Mouse (Mus musculus) G1E (cell line): ENCODE measurements around the gene Nkiras1. TPM values are rescaled to one million over a fixed set of nuclear protein-coding genes. Genes with fewer than 3 reads are reported as not detected.

Experiments
- ATAC-seq: 2 replicates; pipeline ENCODE4 v1.8.0; 2016; ENCODE audit warnings: mild to moderate bottlenecking; ENCODE audit not compliant: insufficient number of reproducible peaks, poor library complexity, low FRiP score, severe bottlenecking; ENCODE audit errors: extremely low read depth
- DNase-seq: peaks from one replicate; pipeline ENCODE4 v3.0.0; 2012; ENCODE audit warnings: low spot score
- H3K27me3 ChIP-seq: 2 replicates; pipeline ENCODE4 v1.6.1; 2012; ENCODE audit warnings: mild to moderate bottlenecking, low read length, inconsistent platforms; ENCODE audit not compliant: insufficient read depth
- H3K36me3 ChIP-seq: replicated peaks from 2 replicates; pipeline ENCODE3; 2012; ENCODE audit warnings: mild to moderate bottlenecking, inconsistent platforms
- H3K4me1 ChIP-seq: 2 replicates; pipeline ENCODE4 v1.6.1; 2012; ENCODE audit warnings: low read depth, low read length, inconsistent platforms, mixed read lengths; ENCODE audit not compliant: insufficient read depth
- H3K4me3 ChIP-seq: 2 replicates; pipeline ENCODE4 v1.5.1; 2012; ENCODE audit warnings: low read depth, mild to moderate bottlenecking, inconsistent platforms, low read length, moderate library complexity, mixed read lengths
- H3K9me3 ChIP-seq: replicated peaks from 2 replicates; pipeline ENCODE4 v1.6.1; 2012; ENCODE audit warnings: inconsistent platforms
- CTCF ChIP-seq: IDR thresholded peaks from 2 replicates; pipeline ENCODE4 v1.5.1; 2012; ENCODE audit warnings: low read depth, low read length, inconsistent platforms, mixed read lengths
- GATA1 ChIP-seq: IDR thresholded peaks from 2 replicates; pipeline ENCODE4 v1.6.1; 2012; ENCODE audit warnings: borderline replicate concordance, low read length, inconsistent platforms, mixed read lengths
- GATA2 ChIP-seq: IDR thresholded peaks from 2 replicates; pipeline ENCODE4 v1.6.1; 2012; ENCODE audit warnings: low read depth, low read length, inconsistent platforms, borderline replicate concordance
- POLR2AphosphoS5 ChIP-seq: IDR thresholded peaks from 2 replicates; pipeline ENCODE4 v1.6.1; 2012; ENCODE audit warnings: low read depth, low read length, inconsistent platforms; ENCODE audit not compliant: insufficient replicate concordance
- TAL1 ChIP-seq: conservative IDR thresholded peaks from 2 replicates; pipeline ENCODE4 v1.6.1; 2012; ENCODE audit warnings: low read depth, low read length, inconsistent platforms, mixed read lengths
- polyA plus RNA-seq: library from polyadenylated mRNA; stranded (reverse); fragments of >175 nt; gene quantifications from 2 replicates; pipeline ENCODE4 v1.2.3, GENCODE M21; 2012
- total RNA-seq, 2 experiments: library from RNA; stranded (forward) in 1 of 2; stranded (reverse) in 1 of 2; fragments of 200-1000 nt in 1 of 2; fragments of >200 nt in 1 of 2; fragmentation: Nextera tagmentation in 1 of 2; gene quantifications; 2 replicates each; pipeline ENCODE4 v1.2.3; 2014 to 2017

The Nkiras1 gene
- total and polyA plus RNA-seq, 3 experiments = 0.94 to 7.3 (median 5.7) TPM

GRCm38 (mm10) chr14:18292578-18292977 lies 21.6 kb downstream of the Nkiras1 start:
- ATAC-seq (no peak), DNase-seq (no peak)
- no peaks in the 10 kb centered on the region for H3K9me3 ChIP-seq
- H3K4me1 ChIP-seq = peaks cover 2% of the 10 kb centered on the region; the same call in 1 of the 2 replicates
- H3K36me3 ChIP-seq = peaks cover 34% of the 10 kb centered on the region
- no peak for TF ChIP-seq POLR2AphosphoS5
- TF ChIP-seq TAL1 = no peak
- no peak for TF ChIP-seq GATA1
- TF ChIP-seq CTCF = no peak
- no peak for TF ChIP-seq GATA2
- H3K27me3 ChIP-seq = no peaks in the 10 kb centered on the region
- H3K4me3 ChIP-seq = no peak overlapping the region

DNA sequence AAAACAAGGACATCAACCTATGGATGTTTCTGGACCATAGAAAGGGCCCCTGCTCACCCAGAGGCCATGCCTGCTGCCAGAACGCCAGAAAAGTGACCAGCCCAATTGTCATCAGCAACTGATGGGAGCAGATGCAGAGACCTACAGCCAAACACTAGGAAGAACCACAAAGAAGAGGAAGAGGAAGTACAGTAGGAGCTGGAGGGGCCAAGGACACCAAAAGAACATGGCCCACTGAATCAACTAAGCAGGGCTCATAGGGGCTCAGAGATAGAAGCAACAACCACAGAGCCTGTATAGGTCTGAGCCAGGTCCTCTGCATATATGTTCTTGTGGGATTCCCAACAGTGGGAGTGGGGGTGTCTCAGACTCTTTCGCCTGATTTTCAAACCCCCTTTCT lies 26.5 kb downstream of the Nkiras1 start:
- TF ChIP-seq POLR2AphosphoS5 = no peak
- TF ChIP-seq TAL1 = no peak
- TF ChIP-seq GATA1 = no peak
- no peak for TF ChIP-seq GATA2
- TF ChIP-seq CTCF = no peak
- no peak for ATAC-seq
- no peak for DNase-seq
- Histone ChIP-seq H3K4me3 (no peak overlapping the region), H3K36me3 (peaks cover 40% of the 10 kb centered on the region), H3K4me1 (peaks cover 22% of the 10 kb centered on the region), H3K9me3 (no peaks in the 10 kb centered on the region), H3K27me3 (no peaks in the 10 kb centered on the region)

- Histone ChIP-seq H3K36me3 (peaks cover 45% of the 10 kb centered on the region), H3K27me3 (no peaks in the 10 kb centered on the region), H3K4me3 (no peak overlapping the region), H3K9me3 (no peaks in the 10 kb centered on the region), H3K4me1 (peaks cover 25% of the 10 kb centered on the region)
- TF ChIP-seq GATA2 (no peak), GATA1 (no peak), TAL1 (no peak), POLR2AphosphoS5 (no peak), CTCF (no peak)
- ATAC-seq (no peak), DNase-seq (no peak)
Measured at GRCm38 (mm10) chr14:18298874-18299273, 27.9 kb downstream of the Nkiras1 start.

GRCm38 (mm10) chr14:18300676-18301075 lies 29.7 kb downstream of the Nkiras1 start:
- DNase-seq (no peak), ATAC-seq (no peak)
- H3K4me1 ChIP-seq = peaks cover 25% of the 10 kb centered on the region
- TF ChIP-seq CTCF = no peak
- H3K4me3 ChIP-seq = no peak overlapping the region
- H3K9me3 ChIP-seq = no peaks in the 10 kb centered on the region
- H3K27me3 ChIP-seq = no peaks in the 10 kb centered on the region
- peaks cover 48% of the 10 kb centered on the region for H3K36me3 ChIP-seq

- H3K9me3 ChIP-seq = no peaks in the 10 kb centered on the region
- peaks cover 57% of the 10 kb centered on the region for H3K36me3 ChIP-seq
- H3K27me3 ChIP-seq = no peaks in the 10 kb centered on the region
- TF ChIP-seq TAL1 (no peak), POLR2AphosphoS5 (no peak), CTCF (no peak), GATA1 (no peak), GATA2 (no peak)
- DNase-seq = no peak
- H3K4me1 ChIP-seq = peaks cover 25% of the 10 kb centered on the region
- ATAC-seq = no peak
- H3K4me3 ChIP-seq = no peak overlapping the region
Measured at GRCm38 (mm10) chr14:18301591-18301990, 30.7 kb downstream of the Nkiras1 start.

DNA sequence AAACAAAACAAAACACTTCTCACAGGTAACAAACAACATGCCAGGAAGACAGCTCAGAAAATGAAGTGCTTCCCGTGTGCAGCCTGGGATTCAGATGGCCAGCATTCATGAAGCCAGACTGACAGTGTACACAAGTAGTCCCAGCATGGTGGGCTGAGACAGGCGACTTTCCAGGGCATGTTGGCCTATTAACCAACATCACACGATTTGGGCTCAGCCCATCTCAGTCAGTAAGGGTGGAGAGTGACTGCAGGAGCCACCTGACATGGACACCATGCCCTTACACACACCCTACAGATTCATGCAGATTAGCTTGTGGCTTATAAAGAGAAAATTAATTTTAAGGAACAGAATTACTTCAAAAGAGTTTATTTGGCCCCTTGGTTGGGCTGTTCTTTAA lies 31.8 kb downstream of the Nkiras1 start:
- peaks cover 21% of the 10 kb centered on the region for H3K4me1 ChIP-seq

DNA sequence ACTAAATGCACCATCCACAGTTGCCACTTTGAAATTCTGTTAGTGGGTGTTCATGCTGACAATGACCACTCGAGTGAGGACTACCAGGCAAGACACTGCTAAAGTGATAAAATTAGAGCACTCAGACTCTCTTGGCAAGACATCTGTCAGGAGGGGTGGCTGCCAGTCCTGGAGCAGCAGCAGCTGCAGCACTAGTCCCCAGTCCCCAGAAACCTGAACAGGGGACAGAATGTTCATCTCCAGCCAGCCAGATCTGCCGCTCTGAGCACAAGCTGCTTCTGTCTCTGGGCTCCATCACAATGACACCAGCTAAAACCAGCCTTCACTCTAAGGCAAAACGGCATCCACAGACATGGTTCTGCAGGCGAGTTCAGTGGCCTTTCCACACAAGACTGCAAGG lies 32.3 kb downstream of the Nkiras1 start:
- Histone ChIP-seq H3K4me3 (no peak overlapping the region), H3K9me3 (no peaks in the 10 kb centered on the region), H3K4me1 (peaks cover 21% of the 10 kb centered on the region), H3K36me3 (peaks cover 53% of the 10 kb centered on the region), H3K27me3 (no peaks in the 10 kb centered on the region)
- DNase-seq (no peak), ATAC-seq (no peak)
- TF ChIP-seq GATA2 = no peak
- TF ChIP-seq GATA1 = no peak
- no peak for TF ChIP-seq CTCF
- TF ChIP-seq POLR2AphosphoS5 = no peak
- TF ChIP-seq TAL1 = no peak

More for the DNA sequence above, 31.8 kb downstream of the Nkiras1 start:
- Histone ChIP-seq H3K4me3 (no peak overlapping the region), H3K27me3 (no peaks in the 10 kb centered on the region), H3K36me3 (peaks cover 53% of the 10 kb centered on the region), H3K9me3 (no peaks in the 10 kb centered on the region)
- no peak for TF ChIP-seq GATA2
- no peak for TF ChIP-seq GATA1
- TF ChIP-seq POLR2AphosphoS5 = no peak
- TF ChIP-seq TAL1 = no peak
- TF ChIP-seq CTCF = no peak
- no peak for DNase-seq
- no peak for ATAC-seq
